Mouse (Mus musculus): ENCODE data around the gene 1110002E22Rik. TPM values are rescaled to one million over a fixed set of nuclear protein-coding genes. Genes with fewer than 3 reads are reported as not detected.

The 1110002E22Rik gene
- polyA plus RNA-seq (2012; rRNA removed; ENCODE audit: low replicate concordance): 0.06 and 3.5 TPM in 2 replicates

GRCm38 (mm10) chr3:138064732-138065645 is at the start of gene 1110002E22Rik:
Gene 1110002E22Rik, plus strand, starts transcription at chr3:138065052.

DNA sequence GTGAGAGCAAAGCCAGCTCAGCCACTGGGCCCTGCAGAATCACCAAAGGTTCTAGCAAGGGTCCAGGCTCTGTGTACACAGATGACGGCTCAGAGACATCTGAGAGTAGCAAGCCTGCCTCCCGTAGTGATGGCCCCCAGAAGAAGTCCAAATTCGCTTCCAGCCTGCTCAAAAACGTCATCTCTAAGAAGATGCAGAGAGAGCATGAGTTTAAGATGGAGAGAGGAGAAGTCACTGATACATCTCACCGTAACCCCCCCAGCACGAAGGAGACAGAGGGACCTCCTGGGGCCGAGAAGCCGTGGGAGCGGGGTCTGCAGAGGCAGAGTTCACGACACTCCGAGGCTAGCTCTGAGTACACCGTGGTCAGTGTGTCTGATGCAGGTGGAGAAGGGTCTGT is 2.4 kb downstream of the 1110002E22Rik start, which contains the start of gene Gm5105:
Gm5105 (minus strand) TSS at position 101 of the 400 bp plus-strand sequence.

Other genes with a start within 250 kb of the 1110002E22Rik start
- gene H2afz, start 200.6 kb upstream of the 1110002E22Rik start, polyA plus RNA-seq (2012; rRNA removed; ENCODE audit: low replicate concordance): 282 and 1,253 TPM in 2 replicates
- 7.4 and 8.2 TPM in 2 replicates for gene Dnajb14, start 197.4 kb upstream of the 1110002E22Rik start, polyA plus RNA-seq (2012; rRNA removed; ENCODE audit: low replicate concordance)
- gene Lamtor3, start 146.5 kb upstream of the 1110002E22Rik start, polyA plus RNA-seq (2012; rRNA removed; ENCODE audit: low replicate concordance): 35.4 and 36.5 TPM in 2 replicates
- 2.8 and 9.7 TPM in 2 replicates for gene Dapp1, start 83.5 kb upstream of the 1110002E22Rik start, polyA plus RNA-seq (2012; rRNA removed; ENCODE audit: low replicate concordance)
- gene Gm5105, start 2.3 kb downstream of the 1110002E22Rik start, polyA plus RNA-seq (2012; rRNA removed; ENCODE audit: low replicate concordance): 0.33 TPM in 1 of 2 replicates, not detected in the other
- 1.9 and 3.1 TPM in 2 replicates for gene Trmt10a, start 78.4 kb downstream of the 1110002E22Rik start, polyA plus RNA-seq (2012; rRNA removed; ENCODE audit: low replicate concordance)
- 1.6 and 2.4 TPM in 2 replicates for gene Mttp, start 79.9 kb downstream of the 1110002E22Rik start, polyA plus RNA-seq (2012; rRNA removed; ENCODE audit: low replicate concordance)
- gene 4930579F01Rik, start 128.8 kb downstream of the 1110002E22Rik start, polyA plus RNA-seq (2012; rRNA removed; ENCODE audit: low replicate concordance): not detected in 2 replicates
- gene Adh7, start 152.7 kb downstream of the 1110002E22Rik start, polyA plus RNA-seq (2012; rRNA removed; ENCODE audit: low replicate concordance): 0.11 and 0.45 TPM in 2 replicates
- 258 and 356 TPM in 2 replicates for gene Adh1, start 195.9 kb downstream of the 1110002E22Rik start, polyA plus RNA-seq (2012; rRNA removed; ENCODE audit: low replicate concordance)
- gene Adh6a, start 248.2 kb downstream of the 1110002E22Rik start, polyA plus RNA-seq (2012; rRNA removed; ENCODE audit: low replicate concordance): 0.51 TPM in 1 of 2 replicates, not detected in the other